Mouse (Mus musculus) midbrain, postnatal 0 days (tissue): ENCODE results near the gene Ankrd23. TPM values are rescaled to one million over a fixed set of nuclear protein-coding genes. Genes with fewer than 3 reads are reported as not detected.
"Not testable (repeated sequence)": the region's sequence is repeated elsewhere in the genome, so short reads cannot be mapped to it uniquely, and the experiment has no call there.

Source experiments
- ATAC-seq: fragments of 200-750 bp; cut with Nextera tagmentation; 2 replicates; pipeline ENCODE4 v1.8.0; 2017; ENCODE audit warnings: moderate number of reproducible peaks, mild to moderate bottlenecking, moderate TSS enrichment, moderate library complexity; ENCODE audit not compliant: low FRiP score
- DNase-seq: peaks from one replicate; pipeline ENCODE4 v3.0.0-alpha.2; 2015; ENCODE audit warnings: low spot score
- H3K27ac ChIP-seq: fragments of 300-500 bp; sonication (generic); 2 replicates; pipeline ENCODE4 v1.5.1; 2014; ENCODE audit warnings: low read depth, mild to moderate bottlenecking, low read length, mixed read lengths
- H3K27me3 ChIP-seq: fragments of 300-500 bp; sonication (generic); 2 replicates; pipeline ENCODE4 v1.6.1; 2014; ENCODE audit warnings: low read length, control low read depth, mixed read lengths; ENCODE audit not compliant: insufficient read depth
- H3K36me3 ChIP-seq: fragments of 300-500 bp; sonication (generic); 2 replicates; pipeline ENCODE4 v1.6.1; 2014; ENCODE audit warnings: low read length, control low read depth, mixed read lengths; ENCODE audit not compliant: insufficient read depth
- H3K4me1 ChIP-seq: fragments of 300-500 bp; sonication (generic); 2 replicates; pipeline ENCODE4 v1.6.1; 2014; ENCODE audit warnings: mild to moderate bottlenecking, control low read depth, antibody characterized with exemption, low read length, mixed read lengths; ENCODE audit not compliant: insufficient read depth
- H3K4me2 ChIP-seq: fragments of 300-500 bp; sonication (generic); 2 replicates; pipeline ENCODE4 v1.6.1; 2014; ENCODE audit warnings: low read depth, mild to moderate bottlenecking, low read length, mixed read lengths; ENCODE audit not compliant: poor library complexity, severe bottlenecking
- H3K4me3 ChIP-seq: fragments of 300-500 bp; sonication (generic); 2 replicates; pipeline ENCODE4 v1.5.1; 2014; ENCODE audit warnings: low read depth, mild to moderate bottlenecking, low read length, moderate library complexity
- H3K9ac ChIP-seq: fragments of 300-500 bp; sonication (generic); replicated peaks from 2 replicates; pipeline ENCODE4 v1.6.1; 2014; ENCODE audit warnings: mild to moderate bottlenecking, low read length, moderate library complexity, mixed read lengths; ENCODE audit not compliant: poor library complexity, severe bottlenecking
- H3K9me3 ChIP-seq: fragments of 300-500 bp; sonication (generic); 2 replicates; pipeline ENCODE4 v1.6.1; 2016; ENCODE audit warnings: low read length, control low read depth
- CTCF ChIP-seq: IDR thresholded peaks from 2 replicates; pipeline ENCODE4 v1.5.1; 2016; ENCODE audit warnings: antibody characterized with exemption, mild to moderate bottlenecking
- WGBS: fragments of 180-500 bp; shearing (Covaris S2); extraction: QIAGEN DNeasy Blood & Tissue Kit; methylation state at CpG from one replicate; pipeline ENCODE4 v1.1.7; 2014; 5-methylcytosine and 5-hydroxymethylcytosine counted together
- polyA plus RNA-seq: library from polyadenylated mRNA; unstranded; fragments of >200 nt; fragmentation: Nextera tagmentation; extraction: Ambion mirVana; gene quantifications from 2 replicates; pipeline ENCODE4 v1.2.1, GENCODE M21; 2015
- total RNA-seq: library from RNA; depleted of rRNA; stranded (reverse); fragments of >200 nt; gene quantifications from 2 replicates; pipeline ENCODE4 v1.2.3, GENCODE M21; 2014; rRNA removed

The Ankrd23 gene
- total RNA-seq = 9.8 and 11.6 TPM in 2 replicates
- 12.8 and 14.8 TPM in 2 replicates for polyA plus RNA-seq

DNA sequence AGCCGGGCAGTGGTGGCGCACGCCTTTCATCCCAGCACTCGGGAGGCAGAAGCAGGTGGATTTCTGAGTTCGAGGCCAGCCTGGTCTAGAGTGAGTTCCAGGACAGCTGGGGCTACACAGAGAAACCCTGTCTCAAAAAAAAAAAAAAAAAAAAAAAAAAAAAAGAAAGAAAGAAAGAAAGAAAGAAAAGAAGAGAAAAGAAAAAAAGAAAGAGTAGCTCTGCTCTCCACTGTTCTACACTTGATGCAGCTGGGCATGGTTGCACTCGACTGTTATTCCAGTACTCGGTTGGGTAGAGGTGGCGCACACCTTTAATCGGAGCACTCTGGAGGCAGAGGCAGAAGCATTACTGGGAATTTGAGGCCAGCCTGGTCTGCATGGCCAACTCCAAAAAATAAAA lies at the start of gene Ankrd23:
Gene Ankrd23 (minus strand): TSS at position 101 of the 400 bp plus-strand sequence.
- H3K4me2 ChIP-seq, DNase-seq, H3K4me3 ChIP-seq, H3K4me1 ChIP-seq, H3K9ac ChIP-seq, H3K9me3 ChIP-seq, H3K27me3 ChIP-seq, ATAC-seq, H3K27ac ChIP-seq: not testable (repeated sequence)
- 95% methylated on average over 9 of the region's 9 CpGs for WGBS
- peaks cover 33% of the 10 kb centered on the region for H3K36me3 ChIP-seq

DNA sequence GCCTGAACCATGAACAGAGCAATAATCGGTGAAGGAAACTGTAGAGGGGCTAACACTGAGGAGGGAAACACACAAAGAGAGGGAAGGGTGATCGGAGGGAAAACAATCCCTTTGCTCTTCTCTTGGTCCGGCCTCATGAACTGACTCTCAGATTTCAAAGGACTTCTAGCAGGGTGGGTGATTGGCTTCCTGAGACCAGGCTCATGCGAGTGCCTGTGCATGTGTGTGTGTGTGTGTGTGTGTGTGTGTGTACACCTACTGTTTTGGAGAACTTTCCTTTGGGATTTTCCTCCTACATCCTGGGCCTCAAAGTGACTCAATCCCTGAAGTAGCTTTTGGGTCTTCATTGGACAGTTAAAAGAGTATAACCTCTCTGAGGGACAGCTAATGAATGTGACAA lies 49.6 kb upstream of the Ankrd23 start:
- no peaks in the 10 kb centered on the region for H3K9me3 ChIP-seq
- no peak overlapping the region for H3K27ac ChIP-seq
- H3K36me3 ChIP-seq = no peaks in the 10 kb centered on the region
- no peak overlapping the region for H3K9ac ChIP-seq
- WGBS = 52% methylated on average over 4 of the region's 4 CpGs
- H3K4me1 ChIP-seq = peaks cover 4% of the 10 kb centered on the region; the same call in 1 of the 2 replicates
- no peak overlapping the region for H3K4me2 ChIP-seq
- H3K27me3 ChIP-seq = no peaks in the 10 kb centered on the region
- TF ChIP-seq CTCF = no peak
- ATAC-seq (no peak), DNase-seq (no peak)
- H3K4me3 ChIP-seq = no peak overlapping the region

DNA sequence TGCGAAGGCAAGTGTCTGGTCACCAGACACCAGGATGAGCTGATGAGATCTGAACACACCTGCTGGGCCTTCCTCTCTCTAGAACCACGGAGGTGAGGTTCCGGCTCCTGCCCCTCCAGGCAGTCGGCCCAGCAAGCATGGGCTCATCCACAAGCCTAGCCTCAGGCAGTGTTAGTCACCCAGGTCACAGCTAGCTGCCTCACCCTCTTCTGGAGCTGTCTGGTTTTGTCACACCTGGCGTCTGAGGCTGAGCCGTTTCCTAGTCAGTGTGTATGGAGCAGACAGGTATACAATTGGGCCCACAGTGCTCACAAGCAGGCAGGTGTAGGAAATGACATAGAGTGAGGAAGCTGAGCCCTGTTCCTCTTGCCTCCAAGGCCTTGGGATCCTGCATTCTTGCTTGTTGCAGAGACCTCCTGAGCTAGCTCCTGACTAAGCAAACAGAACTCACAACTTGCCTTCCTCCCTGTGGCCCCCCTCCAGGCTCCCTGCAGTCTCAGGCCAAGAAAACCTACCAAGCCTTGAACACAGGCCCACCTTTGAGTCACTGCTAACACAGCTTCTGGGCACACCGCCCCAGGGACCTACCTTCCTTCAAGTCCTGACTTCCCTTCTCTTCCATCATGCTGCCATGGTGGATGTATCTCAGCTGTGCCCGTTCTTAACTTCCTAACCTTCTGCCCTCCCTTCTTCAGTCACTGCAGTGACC lies 46.9 kb upstream of the Ankrd23 start:
- WGBS = 93% methylated on average over 8 of the region's 8 CpGs
- H3K9ac ChIP-seq = no peak overlapping the region
- DNase-seq = no peak
- H3K4me3 ChIP-seq = no peak overlapping the region
- H3K9me3 ChIP-seq = no peaks in the 10 kb centered on the region
- no peak overlapping the region for H3K4me2 ChIP-seq
- ATAC-seq = no peak
- TF ChIP-seq CTCF = no peak
- no peaks in the 10 kb centered on the region for H3K27me3 ChIP-seq
- H3K36me3 ChIP-seq = no peaks in the 10 kb centered on the region
- no peak overlapping the region for H3K27ac ChIP-seq
- peaks cover 6% of the 10 kb centered on the region for H3K4me1 ChIP-seq

DNA sequence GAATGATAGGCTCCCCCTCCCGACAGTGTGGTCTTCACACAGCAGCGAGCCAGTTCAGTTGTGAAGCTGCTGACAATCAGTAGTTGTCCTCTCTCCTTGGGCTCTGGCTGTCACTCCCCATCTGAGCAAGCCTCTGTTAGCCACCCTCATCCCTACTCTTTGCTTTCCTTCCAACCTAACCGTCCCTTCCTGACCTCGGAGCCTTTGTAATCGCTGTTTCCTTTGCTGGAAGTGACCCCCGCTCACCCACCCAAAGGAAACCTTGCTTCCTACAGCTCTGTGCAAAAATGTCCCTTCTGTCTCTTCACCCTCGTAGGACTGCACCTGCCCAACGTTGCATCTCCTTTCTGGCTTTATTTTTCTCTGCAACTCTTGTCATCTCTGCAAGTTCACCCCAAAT lies 45.5 kb upstream of the Ankrd23 start:
- 75% methylated on average over 8 of the region's 8 CpGs for WGBS
- Histone ChIP-seq H3K9me3 (no peaks in the 10 kb centered on the region), H3K36me3 (no peaks in the 10 kb centered on the region), H3K27ac (no peak overlapping the region), H3K4me3 (no peak overlapping the region), H3K9ac (no peak overlapping the region), H3K4me1 (peaks cover 6% of the 10 kb centered on the region), H3K27me3 (no peaks in the 10 kb centered on the region), H3K4me2 (no peak overlapping the region)
- ATAC-seq (no peak), DNase-seq (no peak)
- TF ChIP-seq CTCF = no peak

DNA sequence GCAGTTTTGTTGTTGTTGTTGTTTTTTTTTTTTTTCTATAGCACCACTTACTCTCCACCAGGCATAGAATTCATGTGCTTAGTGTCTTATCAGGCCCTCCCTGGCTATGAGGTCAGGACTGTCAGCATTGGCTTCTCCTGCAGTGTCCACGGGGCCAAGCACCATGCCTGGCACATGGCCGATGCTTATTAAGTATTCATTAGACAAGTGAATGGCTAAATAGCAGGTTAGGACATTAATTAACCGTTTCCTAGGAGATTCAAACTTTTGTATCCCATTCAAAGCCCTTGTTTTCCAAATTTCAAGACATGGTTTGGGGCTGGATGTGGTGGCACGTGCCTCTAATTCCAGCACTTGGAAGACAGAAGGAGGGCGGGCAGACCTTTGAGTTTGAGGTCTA lies 44.6 kb upstream of the Ankrd23 start:
- ATAC-seq (no peak), DNase-seq (no peak)
- 49% methylated on average over 5 of the region's 5 CpGs for WGBS
- Histone ChIP-seq H3K9me3 (no peaks in the 10 kb centered on the region), H3K27ac (peak overlapping the region; percentile 80; the same call in 1 of the 2 replicates), H3K27me3 (no peaks in the 10 kb centered on the region), H3K9ac (0 out of 2 replicates have a peak overlapping the region, but pooled peaks have one; percentile 34), H3K36me3 (no peaks in the 10 kb centered on the region), H3K4me2 (no peak overlapping the region), H3K4me1 (peaks cover 6% of the 10 kb centered on the region), H3K4me3 (no peak overlapping the region)
- TF ChIP-seq CTCF = no peak

DNA sequence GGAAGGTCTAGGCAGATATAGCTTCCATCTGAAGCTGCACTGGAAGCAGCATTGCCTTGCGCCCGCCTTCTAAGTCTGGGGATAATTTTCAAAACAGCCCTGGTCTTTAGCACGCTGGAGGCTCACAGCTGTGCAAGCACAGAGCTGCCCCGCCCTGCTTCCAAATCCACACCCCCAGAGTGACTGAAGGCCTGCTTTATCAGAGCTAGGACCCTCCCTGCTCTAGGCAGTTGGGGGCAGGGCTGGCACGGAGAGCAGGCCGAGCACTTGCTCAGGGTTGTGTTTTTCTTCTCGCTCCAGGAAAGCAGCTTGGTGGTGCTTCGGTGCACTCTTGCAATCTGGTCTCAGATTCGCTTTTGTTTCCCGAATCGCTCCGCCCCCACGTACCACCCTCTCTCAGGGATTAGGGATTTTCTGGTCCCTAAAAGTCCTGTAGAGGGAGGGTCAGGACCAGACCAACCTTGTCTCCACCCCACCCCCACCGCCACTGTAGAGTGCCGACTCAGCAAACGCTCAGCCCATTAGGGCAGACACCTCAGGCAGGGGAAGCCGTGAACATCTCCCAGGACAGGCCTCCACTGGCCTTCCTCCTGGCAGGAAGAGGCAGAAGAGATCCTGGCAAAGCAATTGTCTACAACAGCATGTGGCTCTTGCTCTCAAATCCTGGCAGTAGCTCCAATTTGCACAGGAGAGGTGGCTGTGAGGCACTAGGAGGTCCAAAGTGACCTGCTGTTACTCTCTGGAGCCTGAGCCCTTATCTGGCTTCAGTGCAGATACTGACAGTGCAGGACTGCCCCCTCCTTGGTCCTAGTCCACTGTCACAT lies 43.9 kb upstream of the Ankrd23 start:
- ATAC-seq (peak; percentile 84), DNase-seq (peak; percentile 70)
- Histone ChIP-seq H3K4me2 (peak overlapping the region; percentile 24; the same call in 1 of the 2 replicates), H3K4me1 (peaks cover 6% of the 10 kb centered on the region), H3K9me3 (no peaks in the 10 kb centered on the region), H3K27me3 (no peaks in the 10 kb centered on the region), H3K4me3 (no peak overlapping the region), H3K27ac (peak overlapping the region; percentile 80), H3K36me3 (no peaks in the 10 kb centered on the region), H3K9ac (peak overlapping the region; percentile 34)
- no peak for TF ChIP-seq CTCF
- 6% methylated on average over 17 of the region's 17 CpGs for WGBS
